Mouse (Mus musculus): Measurements from ENCODE around the gene Epha4. TPM values are rescaled to one million over a fixed set of nuclear protein-coding genes. Genes with fewer than 3 reads are reported as not detected.

Gene Epha4
- polyA plus RNA-seq, 1 experiment from 2014 or later, result 9.6 TPM

DNA sequence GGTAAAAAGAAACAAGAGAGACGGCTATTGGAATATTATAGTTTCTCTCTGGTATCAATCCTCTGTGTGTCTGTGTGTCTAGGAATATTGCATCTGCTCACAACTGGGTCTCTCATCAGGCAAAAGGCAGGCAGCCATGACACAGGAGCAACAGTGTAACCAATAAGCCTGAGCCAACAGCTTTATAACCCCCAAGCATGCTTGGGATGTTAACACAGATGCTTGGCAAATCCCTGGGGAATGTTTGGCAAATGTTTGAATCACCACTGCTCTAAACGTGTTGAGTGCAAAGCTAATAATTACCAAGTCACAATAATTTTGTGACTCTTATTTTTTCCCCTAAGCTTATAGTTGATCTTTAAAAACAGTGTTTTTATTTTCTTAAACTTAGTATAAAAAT lies 8.5 kb upstream of the Epha4 start:
- no peak for DNase-seq (ENCODE audit: low spot score)
- no peaks in the 10 kb centered on the region for H3K36me3 ChIP-seq (ENCODE audit: insufficient read depth, low read length)

DNA sequence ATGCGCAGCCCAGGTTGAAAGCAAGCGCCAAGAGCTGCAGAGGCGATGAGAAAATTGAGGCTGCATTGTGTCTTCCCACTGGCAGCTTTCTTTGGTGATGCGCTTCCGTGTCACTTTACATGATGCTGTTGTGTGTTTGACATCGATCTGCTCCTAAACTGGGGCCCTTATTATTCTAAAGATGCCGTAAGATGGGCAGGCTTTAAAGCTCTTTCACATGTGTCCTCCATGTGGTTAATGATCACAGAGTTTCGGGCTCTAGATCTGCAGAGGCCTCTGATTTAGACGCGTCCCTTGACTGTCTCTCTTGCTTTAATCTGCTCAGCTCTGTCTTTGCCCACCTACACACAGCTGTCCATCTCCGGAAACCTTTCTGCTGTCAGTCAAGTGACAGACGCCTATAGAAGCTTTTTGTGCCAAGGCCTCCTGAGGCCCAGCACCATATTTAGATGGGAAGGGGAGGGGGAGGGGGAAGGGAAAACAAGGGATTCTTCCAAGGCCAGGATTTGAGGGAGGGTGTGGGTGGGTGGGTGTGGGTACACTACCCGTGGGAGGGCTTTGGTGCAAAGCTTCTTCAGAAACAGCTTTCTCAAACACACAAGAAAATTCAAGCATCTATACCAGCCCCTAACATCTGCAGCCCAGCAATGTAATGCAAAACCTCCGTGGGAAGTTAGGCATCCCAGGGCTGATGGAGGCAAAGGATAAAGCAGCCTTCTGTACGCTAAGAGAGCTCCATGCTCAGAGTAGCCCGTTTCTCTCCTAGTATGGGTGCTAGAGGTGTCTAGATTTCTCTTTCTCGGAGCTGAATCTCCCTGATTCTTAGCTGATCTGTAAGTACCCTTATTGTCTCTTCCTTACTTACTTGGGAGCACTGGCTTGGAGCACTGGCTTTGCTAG lies 7.0 kb upstream of the Epha4 start:
- ATAC-seq (no peak), DNase-seq (ENCODE audit: low spot score) (no peak)
- Histone ChIP-seq H3K4me2 (replicated peaks; ENCODE audit: low read depth, low read length) (no peak overlapping the region), H3K36me3 (ENCODE audit: insufficient read depth, low read length) (no peaks in the 10 kb centered on the region), H3K27ac (ENCODE audit: low read length) (no peak overlapping the region), H3K27me3 (replicated peaks; ENCODE audit: insufficient read depth, low read length) (no peaks in the 10 kb centered on the region), H3K4me1 (ENCODE audit: insufficient read depth, low read depth, low read length) (peaks cover 3% of the 10 kb centered on the region; the same call in 1 of the 2 replicates), H3K4me3 (ENCODE audit: low read depth, low read length) (no peak overlapping the region), H3K9ac (replicated peaks; ENCODE audit: low read depth) (no peak overlapping the region), H3K9me3 (ENCODE audit: low read length) (no peaks in the 10 kb centered on the region)
- 44% methylated on average over 16 of the region's 17 CpGs for WGBS
- TF ChIP-seq CTCF (IDR thresholded peaks at IDR 0.05) (no peak), EP300 (IDR thresholded peaks at IDR 0.05) (no peak)

More for the DNA sequence above, 8.5 kb upstream of the Epha4 start:
- Histone ChIP-seq H3K27me3 (replicated peaks; ENCODE audit: insufficient read depth, low read length) (no peaks in the 10 kb centered on the region), H3K9me3 (ENCODE audit: low read length) (no peaks in the 10 kb centered on the region), H3K4me1 (ENCODE audit: insufficient read depth, low read depth, low read length) (peaks cover 3% of the 10 kb centered on the region; the same call in 1 of the 2 replicates), H3K27ac (ENCODE audit: low read length) (no peak overlapping the region), H3K9ac (replicated peaks; ENCODE audit: low read depth) (no peak overlapping the region), H3K4me3 (ENCODE audit: low read depth, low read length) (no peak overlapping the region), H3K4me2 (replicated peaks; ENCODE audit: low read depth, low read length) (no peak overlapping the region)
- TF ChIP-seq CTCF (IDR thresholded peaks at IDR 0.05) (no peak), EP300 (IDR thresholded peaks at IDR 0.05) (no peak)
- WGBS, result 54% methylated on average over 2 of the region's 2 CpGs
- no peak for ATAC-seq

DNA sequence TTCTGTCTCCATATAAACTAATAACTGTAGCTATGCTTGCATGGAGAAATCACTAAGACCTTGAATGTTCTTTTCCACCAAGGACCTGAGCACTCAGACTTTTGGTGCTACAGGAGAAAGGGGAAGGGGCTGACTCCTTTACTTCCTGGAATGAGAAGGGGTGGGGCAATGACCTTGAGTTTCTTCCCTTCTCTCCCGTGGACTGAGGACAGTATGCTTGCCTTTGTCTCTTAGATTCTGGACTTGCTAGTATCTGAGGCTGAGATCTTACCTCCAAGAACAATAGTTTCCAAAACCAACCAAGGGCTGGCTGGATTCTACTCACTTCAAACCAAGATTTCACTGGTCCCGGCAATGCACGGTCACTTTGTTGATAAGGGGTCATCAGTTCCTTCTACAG lies 3.8 kb upstream of the Epha4 start:
- Histone ChIP-seq H3K4me3 (ENCODE audit: low read depth, low read length) (no peak overlapping the region), H3K4me1 (ENCODE audit: insufficient read depth, low read depth, low read length) (no peaks in the 10 kb centered on the region), H3K4me2 (replicated peaks; ENCODE audit: low read depth, low read length) (no peak overlapping the region), H3K27ac (ENCODE audit: low read length) (no peak overlapping the region), H3K9ac (replicated peaks; ENCODE audit: low read depth) (no peak overlapping the region), H3K27me3 (replicated peaks; ENCODE audit: insufficient read depth, low read length) (no peaks in the 10 kb centered on the region), H3K36me3 (ENCODE audit: insufficient read depth, low read length) (no peaks in the 10 kb centered on the region), H3K9me3 (ENCODE audit: low read length) (no peaks in the 10 kb centered on the region)
- ATAC-seq (no peak), DNase-seq (ENCODE audit: low spot score) (no peak)
- TF ChIP-seq EP300 (IDR thresholded peaks at IDR 0.05) (no peak), CTCF (IDR thresholded peaks at IDR 0.05) (no peak)
- WGBS, result 75% methylated on average over 3 of the region's 3 CpGs

GRCm38 (mm10) chr1:77516203-77516991 lies 1.5 kb upstream of the Epha4 start:
- TF ChIP-seq EP300 (IDR thresholded peaks at IDR 0.05) (no peak), CTCF (IDR thresholded peaks at IDR 0.05) (peak; percentile 98)
- Histone ChIP-seq H3K27me3 (replicated peaks; ENCODE audit: insufficient read depth, low read length) (no peaks in the 10 kb centered on the region), H3K4me2 (replicated peaks; ENCODE audit: low read depth, low read length) (peak overlapping the region; percentile 91), H3K4me3 (ENCODE audit: low read depth, low read length) (peak overlapping the region; percentile 65), H3K4me1 (ENCODE audit: insufficient read depth, low read depth, low read length) (peaks cover 6% of the 10 kb centered on the region; the same call in 1 of the 2 replicates), H3K9ac (replicated peaks; ENCODE audit: low read depth) (no peak overlapping the region), H3K9me3 (ENCODE audit: low read length) (no peaks in the 10 kb centered on the region), H3K36me3 (ENCODE audit: insufficient read depth, low read length) (no peaks in the 10 kb centered on the region), H3K27ac (ENCODE audit: low read length) (peak overlapping the region; percentile 34; the same call in 1 of the 2 replicates)
- peak; percentile 92 for DNase-seq (ENCODE audit: low spot score)
- WGBS, result 1% methylated on average over 36 of the region's 36 CpGs
- peak; percentile 65 for ATAC-seq

DNA sequence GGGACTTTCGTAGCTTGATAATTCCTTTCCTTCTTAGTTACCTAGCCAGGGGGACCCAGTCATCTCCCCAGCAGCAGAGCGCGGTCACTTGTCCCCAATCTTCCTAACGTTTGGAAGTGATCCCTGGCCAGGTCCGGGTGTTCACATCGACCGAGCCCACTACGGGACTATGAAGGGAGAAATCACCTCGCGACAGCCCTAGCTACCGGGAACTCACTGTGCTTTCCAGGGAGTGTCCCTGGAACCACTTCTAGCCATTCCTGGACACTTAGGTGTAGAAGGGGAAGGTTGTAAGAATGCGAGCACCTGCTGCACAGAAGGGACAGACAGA lies 728 bp upstream of the Epha4 start:
- peak; percentile 66 for DNase-seq (ENCODE audit: low spot score)
- Histone ChIP-seq H3K4me2 (replicated peaks; ENCODE audit: low read depth, low read length) (peak overlapping the region; percentile 91), H3K9me3 (ENCODE audit: low read length) (no peaks in the 10 kb centered on the region), H3K9ac (replicated peaks; ENCODE audit: low read depth) (no peak overlapping the region), H3K27ac (ENCODE audit: low read length) (peak overlapping the region; percentile 55), H3K4me3 (ENCODE audit: low read depth, low read length) (peak overlapping the region; percentile 65), H3K4me1 (ENCODE audit: insufficient read depth, low read depth, low read length) (peaks cover 6% of the 10 kb centered on the region; the same call in 1 of the 2 replicates), H3K27me3 (replicated peaks; ENCODE audit: insufficient read depth, low read length) (no peaks in the 10 kb centered on the region), H3K36me3 (ENCODE audit: insufficient read depth, low read length) (no peaks in the 10 kb centered on the region)
- TF ChIP-seq EP300 (IDR thresholded peaks at IDR 0.05) (peak; percentile 46), CTCF (IDR thresholded peaks at IDR 0.05) (no peak)
- ATAC-seq, result peak; percentile 55
- 1% methylated on average over 12 of the region's 12 CpGs for WGBS

DNA sequence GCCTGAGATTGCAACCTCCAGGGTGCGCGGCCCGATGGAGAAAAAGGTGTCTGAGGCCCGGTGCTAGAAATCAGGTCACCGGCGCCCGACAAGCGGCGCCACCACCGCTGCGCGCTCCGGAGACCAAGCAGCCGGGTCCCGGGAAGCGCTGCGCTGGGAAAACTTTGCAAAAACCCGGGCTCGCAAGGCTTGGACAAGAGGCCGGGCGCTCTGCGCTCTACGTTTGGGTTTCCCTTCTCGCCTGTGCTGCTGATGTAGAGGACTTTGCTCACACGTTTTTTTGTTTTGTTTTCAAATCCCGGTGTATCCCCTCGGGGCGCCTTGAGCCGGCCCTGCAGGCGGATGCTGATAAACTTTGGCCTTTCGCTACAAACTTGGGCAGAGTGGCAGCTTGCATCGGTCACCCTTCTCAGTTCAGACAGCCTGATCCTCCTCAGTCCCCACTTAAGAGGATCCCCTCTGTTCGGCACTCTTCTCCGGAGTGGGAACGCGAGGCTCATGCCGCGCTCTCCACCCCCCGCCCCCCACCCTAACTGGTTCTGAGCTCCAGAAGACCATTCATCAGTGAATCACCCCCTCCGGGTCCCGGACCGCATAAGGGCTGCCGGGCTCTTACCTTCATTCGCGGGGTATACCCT lies 444 bp downstream of the Epha4 start:
- peak; percentile 33; the same call in 1 of the 2 replicates for TF ChIP-seq CTCF (IDR thresholded peaks at IDR 0.05)
- TF ChIP-seq EP300 (IDR thresholded peaks at IDR 0.05), result no peak
- under 1% methylated on average over 45 of the region's 45 CpGs for WGBS
- Histone ChIP-seq H3K4me2 (replicated peaks; ENCODE audit: low read depth, low read length) (peak overlapping the region; percentile 91), H3K9ac (replicated peaks; ENCODE audit: low read depth) (peak overlapping the region; percentile 52), H3K4me1 (ENCODE audit: insufficient read depth, low read depth, low read length) (peaks cover 6% of the 10 kb centered on the region; the same call in 1 of the 2 replicates), H3K36me3 (ENCODE audit: insufficient read depth, low read length) (no peaks in the 10 kb centered on the region), H3K9me3 (ENCODE audit: low read length) (no peaks in the 10 kb centered on the region), H3K27ac (ENCODE audit: low read length) (peak overlapping the region; percentile 40; the same call in 1 of the 2 replicates), H3K4me3 (ENCODE audit: low read depth, low read length) (peak overlapping the region; percentile 65), H3K27me3 (replicated peaks; ENCODE audit: insufficient read depth, low read length) (no peaks in the 10 kb centered on the region)
- ATAC-seq (peak; percentile 15), DNase-seq (ENCODE audit: low spot score) (peak; percentile 66)
